Mouse (Mus musculus) thymus, adult 2 months (tissue): ENCODE results near the gene Glis1. TPM values are rescaled to one million over a fixed set of nuclear protein-coding genes. Genes with fewer than 3 reads are reported as not detected.

ENCODE experiments used
- DNase-seq: peaks from one replicate; pipeline ENCODE4 v3.0.0; 2021
- H3K27ac ChIP-seq: fragments of 200-500 bp; 2 replicates; pipeline ENCODE4 v1.5.1; 2012; ENCODE audit warnings: low read length, control low read depth; ENCODE audit not compliant: control insufficient read depth, insufficient read depth
- H3K27me3 ChIP-seq: fragments of 200-500 bp; 2 replicates; pipeline ENCODE4 v1.6.1; 2012; ENCODE audit warnings: mild to moderate bottlenecking, low read length, moderate library complexity, mixed read lengths; ENCODE audit not compliant: control insufficient read depth, insufficient read depth
- H3K36me3 ChIP-seq: fragments of 200-500 bp; 2 replicates; pipeline ENCODE4 v1.6.1; 2012; ENCODE audit warnings: mild to moderate bottlenecking, low read length, moderate library complexity; ENCODE audit not compliant: control insufficient read depth, insufficient read depth
- H3K4me1 ChIP-seq: fragments of 200-500 bp; replicated peaks from 2 replicates; pipeline ENCODE4 v1.6.1; 2012; ENCODE audit warnings: low read length; ENCODE audit not compliant: control insufficient read depth, insufficient read depth
- H3K4me3 ChIP-seq: fragments of 200-500 bp; 2 replicates; pipeline ENCODE4 v1.5.1; 2012; ENCODE audit warnings: mild to moderate bottlenecking, low read length, control low read depth, moderate library complexity; ENCODE audit not compliant: control insufficient read depth, insufficient read depth
- CTCF ChIP-seq: fragments of 200-500 bp; IDR thresholded peaks from 2 replicates; pipeline ENCODE4 v1.5.1; 2012; ENCODE audit warnings: mild to moderate bottlenecking, control low read depth, low read length, moderate library complexity, borderline replicate concordance; ENCODE audit not compliant: control insufficient read depth, poor library complexity, insufficient read depth; ENCODE audit errors: extremely low read depth
- POLR2A ChIP-seq: fragments of 200-500 bp; IDR thresholded peaks from 2 replicates; pipeline ENCODE4 v1.6.1; 2012; ENCODE audit warnings: mild to moderate bottlenecking, low read length, control low read depth, moderate library complexity; ENCODE audit not compliant: control insufficient read depth, poor library complexity, insufficient read depth; ENCODE audit errors: extremely low read depth
- WGBS: fragments of 180-500 bp; shearing (Covaris S2); methylation state at CpG from one replicate; pipeline ENCODE4 v1.1.7; 2018; 5-methylcytosine and 5-hydroxymethylcytosine counted together
- polyA plus RNA-seq: library from polyadenylated mRNA; depleted of rRNA; stranded (reverse); fragments of >200 nt; gene quantifications from 2 replicates; pipeline ENCODE4 v1.2.3, GENCODE M21; 2012

The Glis1 gene
- polyA plus RNA-seq, 1 experiment = 0.71 TPM

- DNase-seq = no peak
- TF ChIP-seq CTCF = no peak
- no peak for TF ChIP-seq POLR2A
- Histone ChIP-seq H3K27ac (no peak overlapping the region), H3K4me1 (no peaks in the 10 kb centered on the region), H3K36me3 (no peaks in the 10 kb centered on the region), H3K27me3 (no peaks in the 10 kb centered on the region), H3K4me3 (no peak overlapping the region)
- WGBS = 84% methylated on average over 5 of the region's 5 CpGs
Measured at GRCm38 (mm10) chr4:107479015-107479414, 44.6 kb downstream of the Glis1 start.

- no peak for DNase-seq
- WGBS = 89% methylated on average over 2 of the region's 2 CpGs
- Histone ChIP-seq H3K27me3 (no peaks in the 10 kb centered on the region), H3K4me1 (no peaks in the 10 kb centered on the region), H3K36me3 (no peaks in the 10 kb centered on the region), H3K27ac (no peak overlapping the region), H3K4me3 (no peak overlapping the region)
- no peak for TF ChIP-seq CTCF
- TF ChIP-seq POLR2A = no peak
Measured at GRCm38 (mm10) chr4:107482541-107482940, 48.1 kb downstream of the Glis1 start.

DNA sequence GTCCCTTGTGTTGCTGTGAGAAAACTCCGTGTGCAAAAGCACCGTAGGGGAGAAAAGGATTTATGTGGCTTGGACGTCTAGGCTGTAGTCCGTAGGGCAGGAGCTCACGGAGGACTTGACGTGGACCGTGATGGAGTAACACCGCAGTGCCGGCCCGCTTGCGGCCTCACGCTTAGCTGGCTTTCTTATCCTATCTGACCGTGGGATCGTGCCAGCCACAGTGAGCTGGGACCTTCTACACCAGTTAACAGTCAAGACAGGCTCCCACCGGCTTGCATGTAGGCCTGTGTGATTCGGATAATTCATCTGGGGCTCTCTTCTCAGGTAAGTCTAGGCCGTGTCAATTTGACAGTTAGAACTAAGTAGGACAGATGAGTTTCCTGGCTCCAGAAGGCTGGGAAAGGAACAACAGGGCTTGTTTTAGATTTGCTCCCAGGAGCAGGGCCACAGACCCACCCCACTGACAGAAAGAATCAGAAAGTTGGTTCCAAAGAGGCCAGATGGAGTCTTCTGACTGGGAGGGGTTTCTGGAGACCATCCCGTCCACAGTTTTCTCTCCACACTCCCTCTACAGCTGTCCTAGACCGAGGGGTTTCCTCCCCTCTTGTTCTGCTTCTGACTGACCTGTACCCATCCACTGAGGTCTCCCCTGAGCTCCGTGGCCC is 49.3 kb downstream of the Glis1 start:
- TF ChIP-seq POLR2A (no peak), CTCF (no peak)
- H3K27ac ChIP-seq = no peak overlapping the region
- DNase-seq = no peak
- no peak overlapping the region for H3K4me3 ChIP-seq
- H3K27me3 ChIP-seq = no peaks in the 10 kb centered on the region
- no peaks in the 10 kb centered on the region for H3K4me1 ChIP-seq
- H3K36me3 ChIP-seq = no peaks in the 10 kb centered on the region
- WGBS = 94% methylated on average over 20 of the region's 20 CpGs

GRCm38 (mm10) chr4:107484221-107484575 is 49.8 kb downstream of the Glis1 start:
- no peak overlapping the region for H3K27ac ChIP-seq
- no peak for DNase-seq
- H3K27me3 ChIP-seq = no peaks in the 10 kb centered on the region
- H3K36me3 ChIP-seq = no peaks in the 10 kb centered on the region
- no peaks in the 10 kb centered on the region for H3K4me1 ChIP-seq
- no peak for TF ChIP-seq CTCF
- no peak for TF ChIP-seq POLR2A
- no peak overlapping the region for H3K4me3 ChIP-seq
- WGBS = 92% methylated on average over 4 of the region's 4 CpGs

DNA sequence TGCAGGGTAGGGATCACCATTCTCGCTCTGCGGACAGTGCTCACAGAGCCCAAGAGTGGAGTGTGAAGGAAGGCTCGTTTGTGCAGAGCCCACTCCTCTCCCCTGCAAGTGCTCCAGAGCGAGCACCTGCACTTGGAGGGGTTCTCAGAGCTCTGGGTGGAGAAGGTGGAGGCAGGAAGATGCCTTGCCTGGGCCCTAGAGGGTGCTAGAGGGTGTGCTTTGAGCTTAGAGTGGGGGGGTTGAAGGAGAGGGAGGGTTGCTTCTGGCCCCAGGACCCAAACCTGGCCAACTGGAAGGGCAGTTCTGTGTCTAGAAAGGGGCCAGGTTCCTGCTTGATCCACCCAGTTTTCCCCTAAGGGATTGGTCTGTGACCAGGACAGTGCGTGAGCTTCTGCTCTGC is 51.5 kb downstream of the Glis1 start:
- no peaks in the 10 kb centered on the region for H3K4me1 ChIP-seq
- no peaks in the 10 kb centered on the region for H3K27me3 ChIP-seq
- H3K27ac ChIP-seq = no peak overlapping the region
- WGBS = 73% methylated on average over 5 of the region's 5 CpGs
- H3K4me3 ChIP-seq = no peak overlapping the region
- no peak for DNase-seq
- H3K36me3 ChIP-seq = no peaks in the 10 kb centered on the region
- TF ChIP-seq POLR2A (no peak), CTCF (no peak)

- WGBS = 95% methylated on average over 20 of the region's 20 CpGs
- Histone ChIP-seq H3K4me1 (no peaks in the 10 kb centered on the region), H3K27ac (no peak overlapping the region), H3K27me3 (no peaks in the 10 kb centered on the region), H3K4me3 (no peak overlapping the region), H3K36me3 (no peaks in the 10 kb centered on the region)
- no peak for DNase-seq
- TF ChIP-seq CTCF (no peak), POLR2A (no peak)
Measured at GRCm38 (mm10) chr4:107489121-107489840, 54.9 kb downstream of the Glis1 start.
